Mouse (Mus musculus): ENCODE data around the gene Selenon.

- TF ChIP-seq CTCF (IDR thresholded peaks at IDR 0.05; ENCODE audit: control insufficient read depth, insufficient read depth, insufficient read length) (no peak), MYOG (IDR thresholded peaks at IDR 0.05; ENCODE audit: control insufficient read depth, extremely low read depth, insufficient read length) (no peak), MAX (IDR thresholded peaks at IDR 0.05) (no peak), USF1 (IDR thresholded peaks at IDR 0.05; ENCODE audit: low read depth) (no peak), MYOD1 (IDR thresholded peaks at IDR 0.05; ENCODE audit: control insufficient read depth, insufficient read length, low read depth) (no peak)
These were observed 48.8 kb upstream of the Selenon start for GRCm38 (mm10) chr4:134600777-134601176.

Measured in C2C12 (cell line).